Mouse (Mus musculus) kidney, adult 9 months (tissue): ENCODE data around the gene Ak9.
A peak's percentile ranks its signal among the peaks of the same experiment; 100 is the strongest.
"Not testable (repeated sequence)": the region's sequence is repeated elsewhere in the genome, so short reads cannot be mapped to it uniquely, and the experiment has no call there.

Experiments
- DNase-seq: peaks from one replicate; pipeline ENCODE4 v3.0.0; 2022

Gene Ak9

GRCm38 (mm10) chr10:41332533-41333043 is 28.8 kb downstream of the Ak9 start:
- DNase-seq: no peak

- DNase-seq: no peak
These were observed 37.6 kb downstream of the Ak9 start for GRCm38 (mm10) chr10:41341346-41341745.

GRCm38 (mm10) chr10:41365086-41365485 is 61.3 kb downstream of the Ak9 start:
- no peak for DNase-seq

- DNase-seq: no peak
These were observed 76.7 kb downstream of the Ak9 start for GRCm38 (mm10) chr10:41380466-41380865.

- DNase-seq: peak; percentile 34
These were observed 81.9 kb downstream of the Ak9 start for GRCm38 (mm10) chr10:41385506-41386221.

- DNase-seq: peak; percentile 13
These were observed 89.8 kb downstream of the Ak9 start for GRCm38 (mm10) chr10:41393555-41393954.

- no peak for DNase-seq
These were observed 97.3 kb downstream of the Ak9 start for GRCm38 (mm10) chr10:41401097-41401496.

- no peak for DNase-seq
These were observed 99.6 kb downstream of the Ak9 start for GRCm38 (mm10) chr10:41403364-41403763.

GRCm38 (mm10) chr10:41403893-41404612 is 100.3 kb downstream of the Ak9 start:
- DNase-seq: peak; percentile 17

GRCm38 (mm10) chr10:41410176-41410575 is 106.4 kb downstream of the Ak9 start:
- not testable (repeated sequence) for DNase-seq

GRCm38 (mm10) chr10:41410821-41411220 is 107.0 kb downstream of the Ak9 start:
- DNase-seq: not testable (repeated sequence)

- not testable (repeated sequence) for DNase-seq
These were observed 109.7 kb downstream of the Ak9 start for GRCm38 (mm10) chr10:41413471-41413870.

GRCm38 (mm10) chr10:41415368-41415767 is 111.6 kb downstream of the Ak9 start:
- not testable (repeated sequence) for DNase-seq

GRCm38 (mm10) chr10:41420496-41421200 is 116.9 kb downstream of the Ak9 start:
- DNase-seq: no peak

- no peak for DNase-seq
These were observed 119.9 kb downstream of the Ak9 start for GRCm38 (mm10) chr10:41423681-41424080.

GRCm38 (mm10) chr10:41426368-41426767 is 122.6 kb downstream of the Ak9 start:
- DNase-seq: no peak

- DNase-seq: peak; percentile 79
These were observed 130.8 kb downstream of the Ak9 start for GRCm38 (mm10) chr10:41434624-41435023.

GRCm38 (mm10) chr10:41435141-41435540 is 131.4 kb downstream of the Ak9 start:
- DNase-seq: no peak

GRCm38 (mm10) chr10:41448216-41448615 is 144.4 kb downstream of the Ak9 start:
- no peak for DNase-seq

GRCm38 (mm10) chr10:41449684-41450083 is 145.9 kb downstream of the Ak9 start:
- no peak for DNase-seq

GRCm38 (mm10) chr10:41450137-41450670 is 146.4 kb downstream of the Ak9 start, which contains the start of gene Zbtb24:
Gene Zbtb24, plus strand, starts transcription at chr10:41450383.
- DNase-seq: peak; percentile 97

- DNase-seq: peak; percentile 24
These were observed 147.2 kb downstream of the Ak9 start for GRCm38 (mm10) chr10:41450780-41451522.
